Mouse (Mus musculus) fat pad, adult 2 months (tissue): Measurements from ENCODE around the gene Irs4.

Experiments used
- DNase-seq: peaks from one replicate; pipeline ENCODE4 v3.0.0-alpha.2; 2011; ENCODE audit warnings: low read depth, low spot score; ENCODE audit errors: extremely low read depth

The Irs4 gene

DNA sequence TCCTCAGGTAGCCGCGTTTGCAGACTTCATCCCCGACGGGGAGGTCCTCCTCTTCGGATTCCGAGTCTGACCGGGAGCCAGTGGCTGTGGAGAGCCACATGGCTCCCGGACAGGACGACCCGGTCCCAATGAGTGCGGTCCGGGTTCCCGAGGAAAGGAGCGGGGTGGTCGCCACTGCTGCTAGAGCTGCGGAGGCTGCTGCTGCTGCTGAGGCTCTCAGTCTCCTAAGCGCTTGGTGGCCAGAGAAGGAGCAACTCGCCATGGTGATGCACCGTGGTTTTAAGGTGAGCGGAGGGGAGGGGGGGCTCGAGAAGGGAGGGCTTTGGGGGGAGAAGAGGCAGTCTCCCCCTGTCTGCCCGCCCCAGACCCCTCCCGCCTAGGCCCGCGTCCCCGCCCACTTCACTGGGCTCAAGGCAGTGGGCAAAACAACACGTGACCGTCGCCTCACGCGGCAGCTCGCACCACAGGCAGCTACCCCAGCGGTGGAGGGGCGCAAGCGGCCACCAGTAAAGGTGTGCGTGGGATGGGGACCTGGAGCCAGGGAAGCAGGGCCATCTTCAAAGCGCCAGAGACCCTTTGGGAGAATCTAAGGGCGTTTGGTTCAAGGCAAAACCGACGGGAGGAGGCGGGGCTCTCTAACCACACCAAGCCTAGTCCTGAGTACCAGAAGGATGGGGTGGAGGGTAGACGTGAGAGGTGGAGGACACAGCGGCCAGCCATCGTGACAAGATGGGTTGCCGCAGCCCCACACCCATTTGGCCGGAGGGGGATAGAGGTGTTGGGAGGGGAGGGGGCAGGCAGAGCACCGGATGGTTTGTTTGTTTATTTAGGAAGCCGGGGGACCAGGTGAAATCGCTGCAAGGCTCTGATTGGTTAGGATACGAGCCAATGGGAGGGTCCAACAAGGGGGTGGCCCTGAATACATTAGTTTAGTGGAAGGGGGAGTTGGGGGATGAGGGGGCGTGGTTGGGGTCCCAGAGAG is at the start of gene Irs4:
Irs4 (minus strand) TSS at position 327 of the 982 bp plus-strand sequence.
- DNase-seq, result no peak

GRCm38 (mm10) chrX:141750360-141750759 is 25.3 kb upstream of the Irs4 start:
- no peak for DNase-seq

DNA sequence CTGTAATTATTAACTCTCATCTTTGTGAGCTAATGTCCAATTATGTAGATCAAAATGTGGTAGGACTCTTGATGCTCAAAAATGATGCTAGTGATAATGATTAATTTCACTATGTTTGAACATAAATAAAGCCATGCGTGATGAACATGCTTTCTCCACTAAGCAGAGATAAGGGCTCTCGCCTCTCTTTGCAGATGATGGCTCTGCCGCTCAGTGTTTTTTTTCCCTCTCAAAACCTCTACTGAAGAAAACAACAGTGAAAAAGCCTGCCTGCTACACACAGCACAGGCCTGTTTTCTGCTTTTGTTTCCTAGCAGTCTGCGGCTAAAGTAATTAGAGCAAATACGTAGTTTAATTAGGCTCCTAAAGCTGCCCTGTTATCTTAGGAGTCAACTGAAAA is 4.5 kb upstream of the Irs4 start:
- no peak for DNase-seq

GRCm38 (mm10) chrX:141724391-141724891 is 622 bp downstream of the Irs4 start:
- DNase-seq, result no peak

DNA sequence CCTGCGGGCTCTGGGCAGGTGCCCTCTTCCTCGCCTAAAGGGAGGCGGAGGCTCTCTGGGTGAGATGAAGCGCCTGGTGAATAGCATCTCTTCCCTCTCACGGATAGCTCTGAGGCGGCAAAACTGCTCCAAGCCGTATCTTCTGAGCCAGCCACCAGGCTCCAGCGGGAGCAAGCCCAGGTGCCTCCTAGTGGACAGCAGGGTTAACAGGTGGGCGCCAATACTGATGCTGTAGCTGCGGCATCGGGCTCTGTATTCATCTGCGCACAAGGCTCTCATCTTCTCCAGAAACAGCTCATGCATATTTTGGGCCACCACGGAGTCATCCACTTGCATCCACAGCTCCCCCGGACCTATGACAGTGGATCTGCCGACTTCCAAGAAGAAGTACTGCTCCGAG is 1.1 kb downstream of the Irs4 start:
- no peak for DNase-seq

GRCm38 (mm10) chrX:141721725-141722124 is 3.3 kb downstream of the Irs4 start:
- no peak for DNase-seq
